In genomic region chr6:53891109-53891508, GRCm38 (mm10) we compare ENCODE assay signal across 17 mouse cellular contexts.
"Had no signal": no experiment of that assay in that cellular context is flagged by ENCODE, and none has a peak within 500 bp of the region (broad histone marks: within the 10 kb centered on the region; RNA-seq: fewer than 3 reads in every experiment).

No protein-coding gene starts in this region.

- ATAC-seq: lung, postnatal 0 days; midbrain, embryonic 13.5 days; midbrain, embryonic 15.5 days had no signal

- H3K27me3 ChIP-seq: lung, embryonic 15.5 days; midbrain, embryonic 13.5 days; midbrain, embryonic 15.5 days; neural tube, embryonic 12.5 days; stomach, embryonic 15.5 days had no signal

- H3K27ac ChIP-seq: lung, embryonic 15.5 days; macrophage; midbrain, embryonic 13.5 days; midbrain, embryonic 15.5 days; neural tube, embryonic 12.5 days; stomach, embryonic 15.5 days; stomach, postnatal 0 days had no signal

- H3K36me3 ChIP-seq: lung, embryonic 15.5 days; midbrain, embryonic 13.5 days; midbrain, embryonic 15.5 days; neural tube, embryonic 12.5 days; stomach, embryonic 15.5 days had no signal

- H3K9me3 ChIP-seq: lung, embryonic 15.5 days; megakaryocyte, embryonic 14.5 days; midbrain, embryonic 13.5 days; midbrain, embryonic 15.5 days; neural tube, embryonic 12.5 days; stomach, embryonic 15.5 days had no signal

- DNase-seq: lung, adult 2 months; lung, postnatal 14 days; lung, postnatal 36 days; right cerebral cortex, postnatal 14 days; thymus, adult 2 months; thymus, postnatal 25 days; thymus, postnatal 4 days had no signal

- H3K9ac ChIP-seq: lung, embryonic 15.5 days; midbrain, embryonic 13.5 days; midbrain, embryonic 15.5 days; neural tube, embryonic 12.5 days; stomach, embryonic 15.5 days had no signal

- H3K4me3 ChIP-seq: lung, embryonic 15.5 days; megakaryocyte, embryonic 14.5 days; midbrain, embryonic 13.5 days; midbrain, embryonic 15.5 days; neural tube, embryonic 12.5 days; stomach, embryonic 15.5 days had no signal

- H3K4me1 ChIP-seq: midbrain, embryonic 13.5 days; midbrain, embryonic 15.5 days; neural tube, embryonic 12.5 days; stomach, embryonic 15.5 days had no signal

- H3K4me2 ChIP-seq: lung, embryonic 15.5 days; midbrain, embryonic 11.5 days; midbrain, embryonic 13.5 days; midbrain, embryonic 15.5 days; neural tube, embryonic 12.5 days; stomach, embryonic 15.5 days had no signal
